Mouse (Mus musculus) cerebellum, adult 2 months (tissue): ENCODE data around the gene Agpat2.

ENCODE experiments used
- CTCF ChIP-seq: fragments of 200-500 bp; IDR thresholded peaks from 2 replicates; pipeline ENCODE4 v1.5.1; 2011; ENCODE audit warnings: low read depth, mild to moderate bottlenecking, control low read depth, low read length, moderate library complexity, borderline replicate concordance; ENCODE audit not compliant: insufficient read depth
- POLR2A ChIP-seq: fragments of 200-500 bp; IDR thresholded peaks from 2 replicates; pipeline ENCODE4 v1.6.1; 2011; ENCODE audit warnings: low read length, control low read depth, borderline replicate concordance; ENCODE audit not compliant: insufficient read depth

- TF ChIP-seq CTCF (no peak), POLR2A (no peak)
Measured at GRCm38 (mm10) chr2:26573807-26574206, 30.4 kb downstream of the Agpat2 start.
